ENCODE assay signal across 27 mouse cellular contexts in the genomic region with DNA sequence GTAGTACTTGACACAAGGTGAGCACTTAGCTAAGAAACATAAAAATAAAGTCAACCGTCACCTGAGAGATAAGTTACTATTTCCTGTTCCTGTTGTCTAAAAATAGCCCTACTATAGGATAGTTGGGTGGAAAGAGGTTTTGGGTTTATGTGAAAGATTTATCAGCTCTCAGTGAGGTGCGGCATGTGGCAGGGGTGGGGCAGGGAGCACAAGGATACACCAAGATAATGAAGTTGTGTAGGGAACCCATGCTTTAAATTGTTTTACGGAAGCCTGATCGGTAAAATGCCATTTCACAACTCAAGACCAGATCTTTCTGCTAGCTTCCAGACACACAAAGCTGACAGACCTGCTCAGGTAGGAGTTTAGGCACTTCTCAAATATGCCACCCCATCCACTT.
A peak's percentile ranks its signal among the peaks of the same experiment; 100 is the strongest.
DNase-seq lines count a peak whose midpoint lies in the region; ATAC-seq lines count a peak whose summit lies in the region.
"Had no signal": no experiment of that assay in that cellular context is flagged by ENCODE, and none has a peak within 500 bp of the region (broad histone marks: within the 10 kb centered on the region; RNA-seq: fewer than 3 reads in every experiment).

No protein-coding gene starts in this region.

- no peak overlapping the region for H3K27ac ChIP-seq in intestine, embryonic 15.5 days
- H3K27ac ChIP-seq: embryonic facial prominence, embryonic 12.5 days; embryonic facial prominence, embryonic 15.5 days; gastrocnemius, adult 2 months; heart, adult 2 months; heart, embryonic 10.5 days; heart, embryonic 13.5 days; hindbrain, embryonic 12.5 days; hindbrain, embryonic 15.5 days had no signal

- 66% methylated on average over 4 of the region's 4 CpGs for WGBS in intestine, embryonic 15.5 days

- H3K4me3 ChIP-seq in intestine, embryonic 15.5 days (replicated peaks): no peak overlapping the region
- H3K4me3 ChIP-seq: embryonic facial prominence, embryonic 12.5 days; embryonic facial prominence, embryonic 15.5 days; gastrocnemius, adult 2 months; heart, adult 2 months; heart, embryonic 10.5 days; heart, embryonic 13.5 days; hindbrain, embryonic 12.5 days; hindbrain, embryonic 15.5 days had no signal

- no peaks in the 10 kb centered on the region for H3K36me3 ChIP-seq in intestine, embryonic 15.5 days
- H3K36me3 ChIP-seq: embryonic facial prominence, embryonic 12.5 days; embryonic facial prominence, embryonic 15.5 days; G1E; heart, embryonic 10.5 days; heart, embryonic 13.5 days; hindbrain, embryonic 12.5 days; hindbrain, embryonic 15.5 days had no signal

- ATAC-seq in intestine, embryonic 15.5 days: peak; percentile 55; the same call in 1 of the 2 replicates
- ATAC-seq in megakaryocyte-erythroid progenitor cell, adult 5-6 weeks (replicated peaks; ENCODE audit: low FRiP score, low TSS enrichment, poor library complexity, severe bottlenecking): peak; percentile 77
- ATAC-seq: forebrain, embryonic 14.5 days; forebrain, postnatal 0 days; Patski had no signal

- H3K9ac ChIP-seq in intestine, embryonic 15.5 days: no peak overlapping the region
- H3K9ac ChIP-seq: embryonic facial prominence, embryonic 12.5 days; embryonic facial prominence, embryonic 15.5 days; forebrain, postnatal 0 days; heart, embryonic 13.5 days; hindbrain, embryonic 12.5 days; hindbrain, embryonic 15.5 days had no signal

- no peaks in the 10 kb centered on the region for H3K27me3 ChIP-seq in intestine, embryonic 15.5 days (replicated peaks)
- H3K27me3 ChIP-seq: embryonic facial prominence, embryonic 12.5 days; embryonic facial prominence, embryonic 15.5 days; heart, embryonic 13.5 days; hindbrain, embryonic 12.5 days; hindbrain, embryonic 15.5 days; Patski had no signal

- H3K9me3 ChIP-seq in intestine, embryonic 15.5 days: no peaks in the 10 kb centered on the region
- H3K9me3 ChIP-seq: embryonic facial prominence, embryonic 12.5 days; embryonic facial prominence, embryonic 15.5 days; heart, embryonic 10.5 days; heart, embryonic 13.5 days; hindbrain, embryonic 12.5 days; hindbrain, embryonic 15.5 days had no signal

- H3K4me2 ChIP-seq in intestine, embryonic 15.5 days (replicated peaks): no peak overlapping the region
- H3K4me2 ChIP-seq: embryonic facial prominence, embryonic 12.5 days; embryonic facial prominence, embryonic 15.5 days; heart, embryonic 13.5 days; hindbrain, embryonic 12.5 days; hindbrain, embryonic 15.5 days had no signal

- peak; percentile 64 for DNase-seq in heart, adult 11 months
- no peak for DNase-seq in heart, adult 18-20 months
- no peak for DNase-seq in spleen, postnatal 36 days (ENCODE audit: low spot score in 2 of 2)
- DNase-seq in cerebellum, postnatal 25 days: no peak
- no peak for DNase-seq in adrenal gland, postnatal 4 days (ENCODE audit: low spot score in 2 of 2)
- DNase-seq: adrenal gland, postnatal 10 days; adrenal gland, postnatal 36 days; cerebellum, adult 11-12 months; cerebellum, adult 8-10 months; cerebellum, postnatal 10 days; forebrain, postnatal 0 days; gastrocnemius, adult 2 months; gastrocnemius, postnatal 14 days; heart, adult 2 months; heart, postnatal 14 days; heart, postnatal 4 days had no signal

- no peaks in the 10 kb centered on the region for H3K4me1 ChIP-seq in intestine, embryonic 15.5 days (replicated peaks)
- H3K4me1 ChIP-seq: embryonic facial prominence, embryonic 12.5 days; embryonic facial prominence, embryonic 15.5 days; hindbrain, embryonic 12.5 days; hindbrain, embryonic 15.5 days had no signal
